In the genomic region with DNA sequence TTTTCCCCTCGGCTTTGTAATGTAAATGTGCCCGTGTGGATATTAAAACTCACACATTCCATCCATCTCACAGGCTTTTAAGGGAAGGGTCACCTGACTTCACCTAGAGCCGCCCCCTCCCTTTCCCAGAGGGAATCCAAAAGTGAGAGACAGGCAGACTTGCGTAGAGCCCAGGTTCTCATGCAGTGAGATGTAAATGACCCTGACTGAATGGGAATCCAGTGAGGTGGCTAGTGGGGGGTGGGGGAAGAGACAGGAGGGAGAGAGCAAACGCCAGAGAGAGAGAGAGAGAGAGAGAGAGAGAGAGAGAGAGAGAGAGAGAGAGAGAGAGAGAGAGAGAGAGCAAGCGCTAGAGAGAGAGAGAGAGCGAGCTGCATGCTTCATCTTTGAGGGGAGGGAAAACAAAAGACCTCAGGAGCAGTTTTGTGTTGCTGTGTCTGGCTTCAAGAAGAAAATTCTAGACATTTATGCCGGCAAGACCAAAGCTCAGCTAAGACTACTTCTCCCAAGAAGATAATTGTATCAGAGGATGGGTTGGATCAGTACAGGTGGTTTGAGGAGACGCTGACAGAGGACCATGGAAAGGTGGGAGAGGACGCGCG, we compare ENCODE assay signal across 8 mouse cellular contexts.
DNase-seq lines count a peak whose midpoint lies in the region; ATAC-seq and TF ChIP-seq lines count a peak whose summit lies in the region.
"Had no signal": no experiment of that assay in that cellular context is flagged by ENCODE, and none has a peak within 500 bp of the region (broad histone marks: within the 10 kb centered on the region; RNA-seq: fewer than 3 reads in every experiment).

No protein-coding gene starts in this region.

- TF ChIP-seq CTCF in layer of hippocampus, adult 2 months (conservative IDR thresholded peaks at IDR 0.05), result no peak

- no peak for ATAC-seq in embryonic facial prominence, embryonic 15.5 days (ENCODE audit: insufficient number of reproducible peaks, low FRiP score, low TSS enrichment, low read depth)
- peak; percentile 74; the same call in 1 of the 2 replicates for ATAC-seq in neural tube, embryonic 15.5 days (ENCODE audit: low FRiP score)

- intact Hi-C loops in left cerebral cortex, postnatal 25 days (cut with DNase I), result loop anchor here (5.0 kb wide), 1 partner anchor 795 kb away; no protein-coding TSS in a partner anchor

- WGBS in embryonic facial prominence, embryonic 15.5 days, result 4% methylated on average over 12 of the region's 12 CpGs
- WGBS in neural tube, embryonic 15.5 days, result 2% methylated on average over 11 of the region's 12 CpGs

- no peaks in the 10 kb centered on the region for H3K27me3 ChIP-seq in embryonic facial prominence, embryonic 15.5 days
- H3K27me3 ChIP-seq in neural tube, embryonic 15.5 days (replicated peaks), result no peaks in the 10 kb centered on the region

- peaks cover 12% of the 10 kb centered on the region for H3K4me1 ChIP-seq in embryonic facial prominence, embryonic 15.5 days
- peaks cover 22% of the 10 kb centered on the region for H3K4me1 ChIP-seq in neural tube, embryonic 15.5 days

- no peaks in the 10 kb centered on the region for H3K36me3 ChIP-seq in embryonic facial prominence, embryonic 15.5 days
- no peaks in the 10 kb centered on the region for H3K36me3 ChIP-seq in neural tube, embryonic 15.5 days

- H3K9ac ChIP-seq in embryonic facial prominence, embryonic 15.5 days, result peak overlapping the region; percentile 13; the same call in 1 of the 2 replicates
- peak overlapping the region; percentile 55 for H3K9ac ChIP-seq in neural tube, embryonic 15.5 days (replicated peaks)

- peak overlapping the region; percentile 77 for H3K4me2 ChIP-seq in embryonic facial prominence, embryonic 15.5 days (replicated peaks)
- peak overlapping the region; percentile 62 for H3K4me2 ChIP-seq in neural tube, embryonic 15.5 days

- no peaks in the 10 kb centered on the region for H3K9me3 ChIP-seq in embryonic facial prominence, embryonic 15.5 days (replicated peaks)
- H3K9me3 ChIP-seq in neural tube, embryonic 15.5 days (replicated peaks), result no peaks in the 10 kb centered on the region

- peak; percentile 34 to 56 for DNase-seq in left cerebral cortex, postnatal 25 days (ENCODE audit: low spot score in 2 of 2)
- DNase-seq in left cerebral cortex, adult 11 months (ENCODE audit: low spot score), result no peak
- no peak for DNase-seq in layer of hippocampus, adult 2 months (ENCODE audit: low spot score in 2 of 2)
- DNase-seq in adrenal gland, adult 8-10 months, result no peak
- DNase-seq in ovary, postnatal 14 days (ENCODE audit: low spot score), result no peak

- H3K27ac ChIP-seq in embryonic facial prominence, embryonic 15.5 days (replicated peaks), result no peak overlapping the region
- H3K27ac ChIP-seq in layer of hippocampus, adult 2 months, result peak overlapping the region; percentile 97
- peak overlapping the region; percentile 88 for H3K27ac ChIP-seq in neural tube, embryonic 15.5 days (replicated peaks)
- H3K27ac ChIP-seq: macrophage had no signal

- H3K4me3 ChIP-seq in embryonic facial prominence, embryonic 15.5 days (replicated peaks), result peak overlapping the region; percentile 45
- H3K4me3 ChIP-seq in layer of hippocampus, adult 2 months, result peak overlapping the region; percentile 70
- peak overlapping the region; percentile 60 for H3K4me3 ChIP-seq in neural tube, embryonic 15.5 days (replicated peaks)

Comparison
In these comparisons a context has a peak if more than half of its experiments do, and no peak if none do; other contexts are left out.
1. DNase-seq: peak in left cerebral cortex, postnatal 25 days (2 of 2); none in left cerebral cortex, adult 11 months (single experiment), layer of hippocampus, adult 2 months (0 of 2), adrenal gland, adult 8-10 months (single experiment) and ovary, postnatal 14 days (single experiment).
2. Peak in every context shown above with its lines, with median percentiles within 50 percentile points of each other: H3K4me3 ChIP-seq.